Mouse (Mus musculus): Measurements from ENCODE around the gene Myh7.
A peak's percentile ranks its signal among the peaks of the same experiment; 100 is the strongest.
"Not testable (repeated sequence)": the region's sequence is repeated elsewhere in the genome, so short reads cannot be mapped to it uniquely, and the experiment has no call there.

Gene Myh7

GRCm38 (mm10) chr14:55003878-55004855 is 9.7 kb upstream of the Myh7 start:
- peak; percentile 93 for DNase-seq (ENCODE audit: extremely low read depth, low read depth, low spot score)

DNA sequence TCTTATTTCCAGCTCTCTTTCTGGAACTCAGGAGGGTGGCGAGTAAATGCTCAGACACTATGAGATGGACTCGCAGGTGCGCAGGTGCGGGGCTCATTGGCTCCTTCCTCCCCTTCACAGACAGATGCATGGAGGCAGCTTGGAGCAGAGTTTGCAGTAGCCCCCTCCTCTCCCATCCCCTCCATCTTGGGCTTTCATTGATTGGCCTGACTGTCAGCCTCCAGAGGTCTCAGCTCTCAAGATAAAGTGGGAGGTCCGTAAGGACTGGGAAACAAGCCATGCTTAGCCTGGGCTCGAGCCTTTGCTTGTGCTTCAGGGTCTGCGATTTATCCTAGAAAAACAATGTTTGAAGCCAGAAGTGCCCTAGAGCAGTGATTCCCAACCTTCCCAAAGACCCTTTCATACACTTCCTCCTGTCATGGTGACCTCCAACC is 8.3 kb upstream of the Myh7 start:
- no peak for DNase-seq (ENCODE audit: extremely low read depth, low read depth, low spot score)

DNA sequence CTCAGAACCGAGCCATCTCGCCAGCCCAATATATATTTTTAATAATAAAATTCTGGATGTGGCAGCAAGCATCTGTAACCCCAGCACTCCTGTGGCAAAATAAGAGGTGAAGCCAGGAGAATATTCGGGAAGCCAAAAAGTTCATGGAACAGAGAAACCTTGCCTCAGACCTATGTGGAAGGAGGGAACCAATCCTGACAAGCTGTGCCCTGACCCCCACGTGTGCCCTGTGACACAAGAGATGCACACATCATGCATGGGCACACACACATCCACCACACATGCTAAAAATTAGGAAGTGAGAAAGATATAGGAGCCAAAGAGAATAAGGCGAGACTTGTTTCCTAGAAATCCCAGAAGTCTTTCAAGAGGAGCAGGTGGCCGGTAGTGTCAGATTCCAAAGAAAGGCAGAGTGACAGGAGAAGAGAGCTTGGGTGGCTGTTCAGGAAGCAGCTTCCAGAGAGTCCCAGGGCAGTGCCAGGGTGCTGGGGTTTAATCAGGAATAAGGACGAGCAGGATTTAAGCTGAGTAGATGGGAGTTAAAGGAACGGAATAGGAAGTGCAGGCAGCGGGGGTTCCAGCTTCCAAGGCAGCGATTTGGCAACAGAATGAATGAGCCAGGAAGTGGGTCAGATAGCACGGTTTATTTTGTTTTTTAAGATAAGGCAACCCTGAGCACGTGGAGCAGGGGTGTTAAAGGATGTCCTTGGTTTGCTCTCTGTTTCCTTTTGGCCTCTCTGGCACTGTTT is 7.7 kb upstream of the Myh7 start:
- DNase-seq (ENCODE audit: extremely low read depth, low read depth, low spot score): no peak

DNA sequence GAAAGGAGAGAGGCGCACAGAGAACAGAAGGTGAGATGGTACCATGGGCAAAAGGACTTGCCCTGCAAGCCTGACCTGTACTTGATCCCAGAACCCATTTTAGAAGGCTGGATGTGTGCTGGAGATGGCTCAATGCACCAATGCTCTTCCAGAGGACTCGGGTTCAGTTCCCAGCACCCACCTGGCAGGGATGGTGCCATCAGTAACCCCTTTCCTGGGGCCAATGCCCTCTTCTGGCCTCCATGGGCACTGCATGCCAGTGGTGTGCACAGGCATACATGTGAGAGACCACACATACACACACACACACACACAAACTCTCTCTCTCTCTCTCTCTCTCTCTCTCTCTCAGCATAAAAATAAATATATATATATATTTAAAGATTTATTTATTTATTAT is 7.0 kb upstream of the Myh7 start:
- no peak for DNase-seq (ENCODE audit: extremely low read depth, low read depth, low spot score)

DNA sequence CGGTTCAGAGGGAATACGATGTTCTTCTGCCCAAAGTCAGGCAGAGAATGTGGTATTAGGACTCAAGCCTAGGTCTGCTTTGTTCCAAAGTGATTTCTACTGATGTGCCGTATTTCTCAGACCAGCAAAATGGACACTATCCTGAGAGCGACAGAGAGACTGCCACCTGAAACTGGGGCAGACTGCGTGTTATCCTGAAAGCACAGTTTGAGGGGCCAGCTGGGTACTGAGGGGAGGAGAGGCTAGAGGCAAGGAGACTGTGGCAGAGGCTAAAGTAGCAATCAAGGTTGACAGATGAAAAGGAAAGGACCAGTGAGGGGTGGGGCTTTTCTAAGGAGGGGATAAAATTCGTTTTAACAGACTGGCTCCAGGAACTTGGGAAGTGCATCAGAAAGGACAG is 6.4 kb upstream of the Myh7 start:
- DNase-seq (ENCODE audit: extremely low read depth, low read depth, low spot score): no peak

DNA sequence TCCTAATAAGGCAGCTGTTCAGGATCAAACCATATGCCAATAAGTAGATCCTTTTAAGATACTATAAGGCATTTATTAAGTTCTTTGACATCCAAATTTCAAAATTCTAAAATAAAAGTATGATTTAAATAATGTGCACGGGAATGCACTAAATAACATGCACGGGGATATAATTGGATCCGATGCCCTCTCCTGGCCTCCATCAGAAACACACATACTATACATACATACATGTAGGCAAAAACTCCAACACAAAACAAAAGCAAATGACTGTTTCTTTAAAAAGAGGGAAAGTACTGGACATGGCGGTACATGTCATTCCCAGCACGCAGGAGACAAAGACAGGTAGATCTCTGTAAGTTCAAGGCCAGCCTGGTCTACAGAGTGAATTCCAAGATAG is 5.4 kb upstream of the Myh7 start:
- DNase-seq (ENCODE audit: extremely low read depth, low read depth, low spot score): not testable (repeated sequence)

DNA sequence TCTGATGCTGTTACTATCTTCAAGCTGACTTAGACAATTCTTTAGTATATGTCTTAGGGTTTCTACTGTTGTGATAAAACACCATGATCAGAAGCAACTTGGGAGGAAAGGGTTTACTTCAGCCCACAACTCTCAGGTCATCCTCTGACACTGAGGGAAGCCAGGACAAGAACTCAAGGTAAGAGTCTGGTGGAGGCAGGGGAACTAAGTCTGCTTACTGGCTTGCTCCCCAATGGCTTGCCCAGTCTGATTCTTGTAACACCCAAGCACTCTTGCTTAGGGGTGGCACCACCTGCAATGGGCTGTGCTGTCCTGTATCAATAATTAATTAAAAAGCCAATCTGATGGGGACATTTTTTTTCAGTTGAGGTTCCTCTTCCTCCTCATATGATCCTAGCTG is 4.3 kb upstream of the Myh7 start:
- DNase-seq (ENCODE audit: extremely low read depth, low read depth, low spot score): no peak

DNA sequence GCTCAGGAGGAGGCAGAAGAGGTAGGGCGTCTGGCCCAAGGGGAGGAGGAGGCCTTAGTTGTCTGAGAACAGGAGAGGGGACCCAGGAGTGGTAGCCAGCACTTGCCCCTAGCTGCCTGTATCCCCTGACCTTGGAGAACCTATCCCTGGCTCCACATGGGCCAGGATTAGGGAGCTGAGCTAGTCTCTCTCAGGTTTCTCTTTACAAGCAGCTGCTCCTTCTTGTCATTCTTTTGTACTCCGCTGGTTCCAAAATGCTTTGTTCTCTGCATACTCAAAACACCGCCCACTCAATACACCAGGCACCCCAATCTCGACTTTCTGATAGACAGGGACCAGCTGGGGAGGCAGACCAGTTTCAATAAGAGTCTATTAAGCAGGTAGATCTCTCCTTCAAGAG is 2.9 kb upstream of the Myh7 start:
- no peak for DNase-seq (ENCODE audit: extremely low read depth, low read depth, low spot score)

DNA sequence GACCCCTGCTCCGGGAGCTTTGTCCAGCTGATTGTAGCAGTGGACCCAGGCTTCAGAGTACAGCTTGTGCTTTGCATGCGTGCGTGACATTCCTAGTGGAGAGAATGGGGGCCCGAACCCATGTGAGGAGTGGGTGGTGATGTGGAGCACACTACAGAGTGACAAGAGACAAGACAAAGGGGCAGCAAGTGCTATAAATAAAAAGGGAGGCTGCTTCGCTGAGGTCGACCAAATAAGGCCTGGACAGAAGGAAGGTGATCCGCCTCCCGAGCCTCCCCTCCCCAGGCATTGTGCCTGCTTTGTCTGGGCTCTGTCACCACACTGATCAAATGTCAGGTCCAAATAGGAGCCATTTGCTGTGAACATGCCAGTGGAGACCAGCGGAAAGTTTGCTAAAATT is 2.4 kb upstream of the Myh7 start:
- no peak for DNase-seq (ENCODE audit: extremely low read depth, low read depth, low spot score)

GRCm38 (mm10) chr14:54995457-54996138 is 1.2 kb upstream of the Myh7 start:
- no peak for DNase-seq (ENCODE audit: extremely low read depth, low read depth, low spot score)

GRCm38 (mm10) chr14:54994869-54995186 is 402 bp upstream of the Myh7 start:
- no peak for DNase-seq (ENCODE audit: extremely low read depth, low read depth, low spot score)

- DNase-seq (ENCODE audit: extremely low read depth, low read depth, low spot score): no peak
Observed at GRCm38 (mm10) chr14:54993636-54994035, 790 bp downstream of the Myh7 start.

- DNase-seq (ENCODE audit: extremely low read depth, low read depth, low spot score): no peak
Observed at GRCm38 (mm10) chr14:54992196-54992595, 2.2 kb downstream of the Myh7 start.

GRCm38 (mm10) chr14:54989886-54990441 is 4.5 kb downstream of the Myh7 start:
- no peak for DNase-seq (ENCODE audit: extremely low read depth, low read depth, low spot score)

DNA sequence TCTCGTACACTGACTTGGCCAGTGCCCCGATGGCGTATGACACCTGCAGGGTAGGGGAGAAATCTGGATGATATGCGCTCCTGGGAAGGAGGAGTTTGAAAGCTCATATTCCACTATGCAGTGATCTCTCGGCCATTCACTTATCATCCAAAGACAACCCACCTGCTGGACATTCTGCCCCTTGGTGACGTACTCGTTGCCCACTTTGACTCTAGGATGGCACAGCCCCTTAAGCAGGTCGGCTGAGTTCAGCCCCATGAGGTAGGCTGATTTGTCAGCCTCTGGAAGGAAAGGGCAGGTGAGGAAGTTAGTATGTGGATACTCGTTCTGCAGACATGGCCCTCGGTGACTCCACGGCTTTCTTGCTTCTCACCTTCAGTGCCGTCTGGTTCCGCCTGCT is 5.5 kb downstream of the Myh7 start:
- DNase-seq (ENCODE audit: extremely low read depth, low read depth, low spot score): no peak

- DNase-seq (ENCODE audit: extremely low read depth, low read depth, low spot score): not testable (repeated sequence)
Observed at GRCm38 (mm10) chr14:54988350-54988874, 6.0 kb downstream of the Myh7 start.

DNA sequence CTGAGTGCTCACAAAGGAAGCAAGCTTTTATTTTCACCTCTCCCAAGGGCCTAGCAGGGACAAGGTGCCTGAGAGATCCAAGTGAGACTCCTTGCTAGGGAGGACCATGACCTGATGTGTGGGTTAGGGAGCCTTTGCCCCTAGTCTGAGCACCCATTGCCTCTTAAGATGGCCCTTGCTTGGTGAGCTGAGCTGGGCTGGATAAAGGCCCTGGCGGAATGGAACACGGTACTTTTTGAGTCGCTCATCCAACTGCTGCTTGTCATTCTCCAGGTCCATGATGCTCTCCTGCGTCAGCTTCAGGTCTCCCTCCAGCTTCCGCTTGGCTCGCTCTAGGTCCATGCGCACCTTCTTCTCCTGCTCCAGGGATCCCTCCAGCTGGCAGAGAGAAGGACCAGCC is 12.5 kb downstream of the Myh7 start:
- no peak for DNase-seq (ENCODE audit: extremely low read depth, low read depth, low spot score)

GRCm38 (mm10) chr14:54978664-54979063 is 15.8 kb downstream of the Myh7 start:
- no peak for DNase-seq (ENCODE audit: extremely low read depth, low read depth, low spot score)

DNA sequence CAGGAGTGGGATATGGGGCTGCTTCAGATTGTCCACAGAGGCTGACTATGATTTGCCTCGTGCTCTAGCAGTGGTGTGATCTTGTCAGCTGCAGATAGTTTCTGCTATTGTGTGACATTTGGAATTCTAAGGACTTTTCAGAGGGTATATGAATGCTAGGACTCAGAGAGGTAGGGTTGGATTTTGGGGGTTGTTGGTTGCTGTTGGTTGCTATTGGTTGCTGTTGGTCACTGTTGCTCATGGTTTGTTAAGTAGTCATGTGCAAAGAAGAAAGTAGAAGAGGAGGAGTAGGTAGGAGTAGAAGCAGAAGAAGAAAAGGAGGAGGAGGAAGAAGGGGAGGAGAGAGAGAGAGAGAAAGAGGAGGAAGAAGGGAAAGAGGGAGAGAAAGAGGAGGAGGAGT is 17.8 kb downstream of the Myh7 start, which contains the start of gene Gm17428:
Gm17428 (plus strand) TSS at position 301 of the 400 bp plus-strand sequence.
- no peak for DNase-seq (ENCODE audit: extremely low read depth, low read depth, low spot score)

DNA sequence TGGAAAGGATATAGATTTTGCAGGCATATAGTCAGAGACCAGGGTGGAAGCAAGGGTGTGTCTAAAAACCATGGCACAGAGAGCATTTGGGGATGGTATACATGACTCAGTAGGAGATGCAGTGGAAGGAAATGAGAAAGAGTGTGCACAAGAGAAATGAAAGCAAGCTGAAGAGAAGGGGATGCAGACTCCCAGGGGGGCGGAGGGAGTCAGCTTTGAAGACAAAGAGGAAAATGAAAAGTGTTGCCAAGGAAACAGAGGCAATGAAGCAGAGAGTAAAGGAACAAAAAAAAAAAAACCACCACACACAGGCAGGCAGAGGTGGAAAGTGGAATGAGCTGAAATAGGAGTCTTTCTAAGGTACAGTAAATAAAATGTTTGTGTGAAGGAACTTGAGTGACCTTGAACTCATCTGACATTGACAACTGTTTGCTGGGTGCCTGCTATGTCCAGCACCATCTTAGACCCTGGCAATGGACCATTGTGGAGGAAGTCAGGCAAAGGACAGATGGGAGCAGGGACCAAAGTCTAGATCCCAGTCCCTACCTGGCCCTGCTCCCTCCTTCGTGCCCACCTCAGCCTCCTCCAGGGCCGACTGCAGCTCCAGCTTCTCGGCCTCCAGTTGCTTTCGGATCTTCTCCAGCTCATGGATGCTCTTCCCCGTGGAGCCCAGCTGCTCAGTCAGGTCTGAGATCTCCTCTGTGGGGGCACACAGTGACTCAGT is 20.2 kb downstream of the Myh7 start:
- DNase-seq (ENCODE audit: extremely low read depth, low read depth, low spot score): no peak

Measured in fat pad, adult 2 months (tissue).